Mouse (Mus musculus) MEL (cell line): ENCODE measurements around the gene Rxra. TPM values are rescaled to one million over a fixed set of nuclear protein-coding genes. Genes with fewer than 3 reads are reported as not detected.

Experiments used
- DNase-seq: peaks from one replicate; pipeline ENCODE4 v3.0.0; 2011; ENCODE audit warnings: low read depth, low spot score
- H3K27ac ChIP-seq: 2 replicates; pipeline ENCODE4 v1.5.1; 2012; ENCODE audit warnings: low read depth, mild to moderate bottlenecking, control low read depth, low read length, moderate library complexity; ENCODE audit not compliant: control insufficient read depth
- H3K27me3 ChIP-seq, 2 experiments: fragments of 150-350 bp in 1 of 2; sonication (generic) in 1 of 2; 2 replicates each; pipeline ENCODE4 v1.6.1; 2012; ENCODE audit warnings: low read length in 2 of 2, mild to moderate bottlenecking in 2 of 2, improper control_type of control experiment in 1 of 2, moderate library complexity in 1 of 2; ENCODE audit not compliant: insufficient read depth in 2 of 2, control insufficient read depth in 1 of 2
- H3K36me3 ChIP-seq, 2 experiments: 2 replicates each; pipeline ENCODE4 v1.6.1; 2012 to 2014; ENCODE audit warnings: low read length in 2 of 2, improper control_type of control experiment in 1 of 2, inconsistent platforms in 1 of 2, mild to moderate bottlenecking in 1 of 2; ENCODE audit not compliant: insufficient read depth in 2 of 2, control insufficient read depth in 1 of 2
- H3K4me1 ChIP-seq, 2 experiments: fragments of 150-350 bp in 1 of 2; sonication (generic) in 1 of 2; 2 replicates each; pipeline ENCODE4 v1.6.1; 2012; ENCODE audit warnings: low read length in 2 of 2, improper control_type of control experiment in 1 of 2, mild to moderate bottlenecking in 1 of 2; ENCODE audit not compliant: insufficient read depth in 2 of 2, control insufficient read depth in 1 of 2
- H3K4me3 ChIP-seq, 2 experiments: fragments of 150-350 bp in 1 of 2; sonication (generic) in 1 of 2; 2 replicates each; pipeline ENCODE4 v1.5.1; 2012; ENCODE audit warnings: low read depth in 2 of 2, low read length in 2 of 2, mild to moderate bottlenecking in 2 of 2, moderate library complexity in 2 of 2, control low read depth in 1 of 2, improper control_type of control experiment in 1 of 2; ENCODE audit not compliant: control insufficient read depth in 1 of 2, insufficient read depth in 1 of 2
- H3K79me2 ChIP-seq: 2 replicates; pipeline ENCODE4 v1.6.1; 2012; ENCODE audit warnings: mild to moderate bottlenecking, low read length, moderate library complexity; ENCODE audit not compliant: control insufficient read depth, poor library complexity, insufficient read depth
- H3K9ac ChIP-seq: 2 replicates; pipeline ENCODE4 v1.6.1; 2012; ENCODE audit warnings: low read depth, mild to moderate bottlenecking, control low read depth, low read length, moderate library complexity; ENCODE audit not compliant: control insufficient read depth, poor library complexity, severe bottlenecking
- H3K9me3 ChIP-seq: fragments of 150-350 bp; sonication (generic); replicated peaks from 2 replicates; pipeline ENCODE4 v1.6.1; 2012; ENCODE audit warnings: mild to moderate bottlenecking, low read length, improper control_type of control experiment, moderate library complexity; ENCODE audit not compliant: insufficient read depth
- CTCF ChIP-seq, 3 experiments: IDR thresholded peaks in 2 of 3; conservative IDR thresholded peaks in 1 of 3; 2 replicates each; pipeline ENCODE4 v1.5.1; 2011 to 2012; ENCODE audit warnings: low read length in 3 of 3, low read depth in 2 of 3, mild to moderate bottlenecking in 2 of 3, improper control_type of control experiment in 1 of 3, inconsistent platforms in 1 of 3, mixed read lengths in 1 of 3, moderate library complexity in 1 of 3; ENCODE audit not compliant: control insufficient read depth in 1 of 3, insufficient read depth in 1 of 3, poor library complexity in 1 of 3, severe bottlenecking in 1 of 3
- EP300 ChIP-seq, 2 experiments: IDR thresholded peaks; 2 replicates each; pipeline ENCODE4 v1.6.1; 2011; ENCODE audit warnings: improper control_type of control experiment in 2 of 2, low read length in 2 of 2, low read depth in 1 of 2, mild to moderate bottlenecking in 1 of 2
- ETS1 ChIP-seq: IDR thresholded peaks from 2 replicates; pipeline ENCODE4 v1.6.1; 2012; ENCODE audit warnings: low read depth, mild to moderate bottlenecking, inconsistent platforms, low read length, improper control_type of control experiment, moderate library complexity
- JUND ChIP-seq: IDR thresholded peaks from 2 replicates; pipeline ENCODE4 v1.6.1; 2011; ENCODE audit warnings: low read depth, mild to moderate bottlenecking, improper control_type of control experiment, low read length
- MAX ChIP-seq: IDR thresholded peaks from 2 replicates; pipeline ENCODE4 v1.6.1; 2011; ENCODE audit warnings: low read length, improper control_type of control experiment
- MYB ChIP-seq: IDR thresholded peaks from 2 replicates; pipeline ENCODE4 v1.6.1; 2011; ENCODE audit warnings: mild to moderate bottlenecking, low read depth, low read length, improper control_type of control experiment
- RAD21 ChIP-seq: IDR thresholded peaks from 2 replicates; pipeline ENCODE4 v1.6.1; 2011; ENCODE audit warnings: mild to moderate bottlenecking, low read depth, low read length, improper control_type of control experiment
- SIN3A ChIP-seq: IDR thresholded peaks from 2 replicates; pipeline ENCODE4 v1.6.1; 2012; ENCODE audit warnings: low read length, improper control_type of control experiment, inconsistent platforms
- SMC3 ChIP-seq: IDR thresholded peaks from 2 replicates; pipeline ENCODE4 v1.6.1; 2011; ENCODE audit warnings: low read depth, low read length, improper control_type of control experiment
- TBP ChIP-seq: IDR thresholded peaks from 2 replicates; pipeline ENCODE4 v1.8.0; 2011; ENCODE audit warnings: low read depth, low read length, improper control_type of control experiment
- USF1 ChIP-seq: IDR thresholded peaks from 2 replicates; pipeline ENCODE4 v1.6.1; 2014; ENCODE audit warnings: low read depth, mild to moderate bottlenecking, inconsistent platforms, low read length, improper control_type of control experiment, moderate library complexity
- ZKSCAN1 ChIP-seq: IDR thresholded peaks from 2 replicates; pipeline ENCODE4 v1.6.1; 2012; ENCODE audit warnings: low read depth, mild to moderate bottlenecking, inconsistent platforms, low read length, improper control_type of control experiment, moderate library complexity
- ZNF384 ChIP-seq: IDR thresholded peaks from 2 replicates; pipeline ENCODE4 v1.6.1; 2012; ENCODE audit warnings: low read depth, mild to moderate bottlenecking, inconsistent platforms, low read length, improper control_type of control experiment
- polyA plus RNA-seq, 2 experiments: library from polyadenylated mRNA; stranded (reverse) in 1 of 2; unstranded in 1 of 2; fragments of >175 nt in 1 of 2; fragments of >200 nt in 1 of 2; gene quantifications; 2 replicates each; pipeline versions ENCODE4 v1.2.1 to v1.2.4; 2012; ENCODE audit warnings: low replicate concordance in 2 of 2, low read depth in 1 of 2; ENCODE audit not compliant: insufficient read length in 2 of 2, insufficient read depth in 1 of 2, missing spikeins in 1 of 2
- total RNA-seq: library from RNA; depleted of rRNA; stranded (reverse); fragments of 300-350 nt; gene quantifications from 2 replicates; pipeline ENCODE4 v1.2.3, GENCODE M21; 2012

Rxra gene
- total and polyA plus RNA-seq, 3 experiments = 11.7 to 19.6 TPM; not detected in 1

DNA sequence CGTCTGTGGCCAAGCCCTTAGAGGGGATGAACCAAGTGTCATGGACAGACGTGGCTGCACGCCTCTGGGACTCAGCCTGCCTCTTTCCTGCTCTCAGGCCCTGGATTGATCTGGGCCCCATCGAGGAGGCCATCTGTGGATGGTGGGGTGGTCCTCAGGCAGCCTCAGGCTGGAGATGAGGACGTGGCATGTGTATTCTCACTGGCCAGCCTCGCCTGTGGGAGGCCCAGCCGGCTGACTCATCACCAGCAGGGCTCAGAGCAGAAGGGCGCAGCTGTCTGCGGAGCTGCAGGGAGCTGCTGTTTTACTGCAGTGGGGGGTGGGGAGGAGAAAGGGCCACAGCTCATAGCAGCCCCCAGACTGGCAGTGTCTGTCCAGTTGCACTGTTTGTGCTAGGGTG is 126.3 kb downstream of the Rxra start:
- no peak overlapping the region for H3K4me3 ChIP-seq
- DNase-seq = no peak
- H3K79me2 ChIP-seq = no peaks in the 10 kb centered on the region
- H3K9ac ChIP-seq = no peak overlapping the region
- H3K9me3 ChIP-seq = no peaks in the 10 kb centered on the region
- no peaks in the 10 kb centered on the region for H3K36me3 ChIP-seq
- no peak overlapping the region for H3K27ac ChIP-seq
- no peaks in the 10 kb centered on the region; a peak in 2 of 4 replicates for H3K27me3 ChIP-seq
- no peaks in the 10 kb centered on the region for H3K4me1 ChIP-seq
- TF ChIP-seq USF1 = no peak
- no peak for TF ChIP-seq ETS1
- TF ChIP-seq TBP = no peak
- TF ChIP-seq ZNF384 = no peak

DNA sequence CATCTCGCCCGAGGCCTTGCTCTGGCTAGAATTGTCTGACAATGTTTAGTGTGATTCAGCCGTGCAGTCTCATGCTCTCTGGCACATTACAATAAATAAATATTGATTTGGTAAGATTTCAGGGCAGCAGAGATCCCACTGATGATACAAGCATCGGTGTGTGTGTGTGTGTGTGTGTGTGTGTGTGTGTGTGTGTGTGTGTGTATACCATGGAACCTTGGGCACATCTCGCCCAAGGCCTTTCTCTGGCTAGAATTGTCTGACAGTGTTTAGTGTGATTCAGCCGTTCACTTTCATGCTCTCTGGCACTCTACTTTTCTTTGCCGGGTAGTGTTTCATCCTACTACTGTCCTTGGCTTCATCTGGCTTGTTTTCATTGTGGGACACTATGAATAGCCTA is 130.5 kb downstream of the Rxra start:
- Histone ChIP-seq H3K27me3 (no peaks in the 10 kb centered on the region; a peak in 2 of 4 replicates), H3K9me3 (no peaks in the 10 kb centered on the region), H3K4me1 (no peaks in the 10 kb centered on the region), H3K36me3 (no peaks in the 10 kb centered on the region), H3K9ac (no peak overlapping the region), H3K27ac (no peak overlapping the region), H3K79me2 (no peaks in the 10 kb centered on the region), H3K4me3 (no peak overlapping the region)
- DNase-seq = no peak
- TF ChIP-seq SMC3 (no peak), CTCF (IDR thresholded peaks at IDR 0.05 in 2 of 3, conservative IDR thresholded peaks at IDR 0.05 in 1 of 3; ENCODE audit: control insufficient read depth in 1 of 3, insufficient read depth in 1 of 3, low read depth in 2 of 3, low read length in 3 of 3, poor library complexity in 1 of 3, severe bottlenecking in 1 of 3) (no peak), EP300 (IDR thresholded peaks at IDR 0.05; ENCODE audit: low read depth in 1 of 2, low read length in 2 of 2) (no peak), MAX (no peak), SIN3A (no peak), MYB (no peak), ZKSCAN1 (no peak), JUND (no peak)

DNA sequence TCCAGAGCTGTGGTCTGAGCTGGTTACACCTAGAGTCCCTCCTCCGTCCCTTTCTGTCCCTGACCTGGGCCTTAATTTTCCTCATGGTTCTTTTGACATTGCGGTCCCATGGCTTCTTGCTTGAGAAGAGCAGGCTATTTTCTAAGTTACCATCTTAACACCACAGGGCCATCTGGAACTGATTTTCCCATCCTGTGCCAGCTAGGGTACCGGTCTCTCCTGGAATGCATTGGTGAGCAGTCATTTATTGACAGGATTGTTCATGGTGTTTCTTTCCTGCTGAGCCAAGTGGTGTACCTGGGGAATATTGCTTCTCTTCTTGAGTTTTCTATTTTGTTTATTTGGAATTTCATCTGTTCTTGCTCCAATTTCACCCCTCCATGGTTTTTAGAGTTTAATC is 131.4 kb downstream of the Rxra start:
- Histone ChIP-seq H3K4me3 (no peak overlapping the region), H3K9me3 (no peaks in the 10 kb centered on the region), H3K27me3 (no peaks in the 10 kb centered on the region; a peak in 2 of 4 replicates), H3K79me2 (no peaks in the 10 kb centered on the region), H3K9ac (no peak overlapping the region), H3K36me3 (no peaks in the 10 kb centered on the region), H3K27ac (no peak overlapping the region), H3K4me1 (no peaks in the 10 kb centered on the region)
- DNase-seq = no peak
- TF ChIP-seq USF1 (no peak), RAD21 (no peak), SMC3 (no peak)
